10 mouse cellular contexts compared by ENCODE assay signal in genomic region chr12:85956251-85956650, GRCm38 (mm10).
DNase-seq lines count a peak whose midpoint lies in the region; ATAC-seq and TF ChIP-seq lines count a peak whose summit lies in the region.
"Had no signal": no experiment of that assay in that cellular context is flagged by ENCODE, and none has a peak within 500 bp of the region (broad histone marks: within the 10 kb centered on the region; RNA-seq: fewer than 3 reads in every experiment).

No protein-coding gene starts in this region.

- no peaks in the 10 kb centered on the region for H3K4me1 ChIP-seq in forebrain, embryonic 16.5 days (replicated peaks; ENCODE audit: control insufficient read depth, insufficient read depth, low read length)
- H3K4me1 ChIP-seq in forebrain, embryonic 13.5 days = no peaks in the 10 kb centered on the region
- 0 out of 2 replicates have a peak, but pooled peaks cover 3% of the 10 kb centered on the region for H3K4me1 ChIP-seq in hindbrain, embryonic 13.5 days (replicated peaks)
- H3K4me1 ChIP-seq: liver, embryonic 15.5 days had no signal

- no peak for TF ChIP-seq POLR2A in myocyte (IDR thresholded peaks at IDR 0.05; ENCODE audit: insufficient read length, low read depth)

- H3K27ac ChIP-seq in forebrain, embryonic 16.5 days (ENCODE audit: low read length) = no peak overlapping the region
- H3K27ac ChIP-seq in forebrain, embryonic 13.5 days = no peak overlapping the region
- no peak overlapping the region for H3K27ac ChIP-seq in hindbrain, embryonic 13.5 days
- H3K27ac ChIP-seq: liver, embryonic 15.5 days had no signal

- peaks cover 3% of the 10 kb centered on the region for H3K79me2 ChIP-seq in myocyte (ENCODE audit: control insufficient read depth, insufficient read depth)

- WGBS in forebrain, embryonic 16.5 days = 95% methylated on average over 6 of the region's 6 CpGs
- 90% methylated on average over 6 of the region's 6 CpGs for WGBS in forebrain, embryonic 13.5 days
- WGBS in hindbrain, embryonic 13.5 days = 89% methylated on average over 6 of the region's 6 CpGs

- H3K36me3 ChIP-seq in forebrain, embryonic 16.5 days (ENCODE audit: control insufficient read depth, insufficient read depth) = no peaks in the 10 kb centered on the region
- H3K36me3 ChIP-seq in forebrain, embryonic 13.5 days (ENCODE audit: poor library complexity, severe bottlenecking) = peaks cover 11% of the 10 kb centered on the region
- no peaks in the 10 kb centered on the region for H3K36me3 ChIP-seq in myocyte (ENCODE audit: control insufficient read depth, insufficient read depth)
- peaks cover 24% of the 10 kb centered on the region for H3K36me3 ChIP-seq in hindbrain, embryonic 13.5 days

- no peaks in the 10 kb centered on the region for H3K9me3 ChIP-seq in forebrain, embryonic 16.5 days (ENCODE audit: control insufficient read depth, low read length)
- H3K9me3 ChIP-seq in forebrain, embryonic 13.5 days (replicated peaks) = no peaks in the 10 kb centered on the region
- no peaks in the 10 kb centered on the region for H3K9me3 ChIP-seq in hindbrain, embryonic 13.5 days
- H3K9me3 ChIP-seq: liver, embryonic 15.5 days had no signal

- H3K9ac ChIP-seq in forebrain, embryonic 16.5 days (replicated peaks; ENCODE audit: low read depth, low read length) = no peak overlapping the region
- no peak overlapping the region for H3K9ac ChIP-seq in forebrain, embryonic 13.5 days
- H3K9ac ChIP-seq in hindbrain, embryonic 13.5 days = no peak overlapping the region
- H3K9ac ChIP-seq: liver, embryonic 15.5 days had no signal

- no peak overlapping the region for H3K4me3 ChIP-seq in forebrain, embryonic 16.5 days (replicated peaks; ENCODE audit: low read length)
- no peak overlapping the region for H3K4me3 ChIP-seq in forebrain, embryonic 13.5 days
- H3K4me3 ChIP-seq in myocyte = no peak overlapping the region
- no peak overlapping the region for H3K4me3 ChIP-seq in hindbrain, embryonic 13.5 days
- H3K4me3 ChIP-seq: liver, embryonic 15.5 days had no signal

- H3ac ChIP-seq in myocyte (ENCODE audit: control insufficient read depth, insufficient read length) = no peak overlapping the region

- no peak overlapping the region for H3K4me2 ChIP-seq in forebrain, embryonic 16.5 days (ENCODE audit: low read length)
- H3K4me2 ChIP-seq in forebrain, embryonic 13.5 days = no peak overlapping the region
- peak overlapping the region; percentile 22 for H3K4me2 ChIP-seq in myocyte (ENCODE audit: low read depth)
- H3K4me2 ChIP-seq in hindbrain, embryonic 13.5 days = no peak overlapping the region
- H3K4me2 ChIP-seq: liver, embryonic 15.5 days had no signal

- ATAC-seq in forebrain, embryonic 16.5 days = peak; percentile 45; the same call in 1 of the 2 replicates
- no peak for ATAC-seq in forebrain, embryonic 13.5 days
- ATAC-seq in cerebellum, adult (ENCODE audit: insufficient number of reproducible peaks, low FRiP score, low TSS enrichment) = no peak
- no peak for ATAC-seq in hindbrain, embryonic 13.5 days (ENCODE audit: low FRiP score)
- ATAC-seq: forebrain, embryonic 14.5 days had no signal

- DNase-seq in NIH3T3 (ENCODE audit: low read depth) = peak; percentile 65
- peak; percentile 87 for DNase-seq in layer of hippocampus, adult 9-11 months
- no peak for DNase-seq in kidney, postnatal 10 days

- no peaks in the 10 kb centered on the region for H3K27me3 ChIP-seq in forebrain, embryonic 16.5 days (replicated peaks; ENCODE audit: control insufficient read depth, insufficient read depth, low read length)
- H3K27me3 ChIP-seq in forebrain, embryonic 13.5 days = no peaks in the 10 kb centered on the region
- no peaks in the 10 kb centered on the region for H3K27me3 ChIP-seq in myocyte (ENCODE audit: control insufficient read depth, insufficient read depth, insufficient read length)
- H3K27me3 ChIP-seq in hindbrain, embryonic 13.5 days = no peaks in the 10 kb centered on the region
- H3K27me3 ChIP-seq: liver, embryonic 15.5 days had no signal

TF ChIP-seq in myocyte, 11 proteins besides CTCF, POLR2A, EP300 and RAD21:
- no peak for TF ChIP-seq TCF12 (IDR thresholded peaks at IDR 0.05; ENCODE audit: insufficient read depth, poor library complexity, severe bottlenecking)
- TF ChIP-seq CEBPB (IDR thresholded peaks at IDR 0.05; ENCODE audit: insufficient read depth, poor library complexity, severe bottlenecking) = no peak
- no peak for TF ChIP-seq SRF (IDR thresholded peaks at IDR 0.05; ENCODE audit: control insufficient read depth, insufficient read length, low read depth)
- TF ChIP-seq E2F4 (IDR thresholded peaks at IDR 0.05; ENCODE audit: insufficient read depth) = no peak
- TF ChIP-seq MYOG (IDR thresholded peaks at IDR 0.05; ENCODE audit: control insufficient read depth in 1 of 3, insufficient read depth in 1 of 3, insufficient read length in 2 of 3, low read depth in 2 of 3) = no peak
- no peak for TF ChIP-seq REST (IDR thresholded peaks at IDR 0.05; ENCODE audit: insufficient read depth, insufficient read length)
- TF ChIP-seq MYOD1 (IDR thresholded peaks at IDR 0.05; ENCODE audit: control insufficient read depth in 1 of 3, insufficient read length in 2 of 3, low read depth in 2 of 3) = no peak
- TF ChIP-seq USF1 (IDR thresholded peaks at IDR 0.05; ENCODE audit: low read depth) = no peak
- TF ChIP-seq MAX (IDR thresholded peaks at IDR 0.05; ENCODE audit: low read depth) = no peak
- TF ChIP-seq TCF3 (IDR thresholded peaks at IDR 0.05; ENCODE audit: insufficient read length, low read depth) = no peak
TF ChIP-seq in myocyte: peak in this region for 0.
